Mouse (Mus musculus) embryonic facial prominence, embryonic 15.5 days (tissue): ENCODE measurements around the gene Capns1. TPM values are rescaled to one million over a fixed set of nuclear protein-coding genes. Genes with fewer than 3 reads are reported as not detected.

Experiments used
- polyA plus RNA-seq: library from polyadenylated mRNA; unstranded; fragments of >200 nt; fragmentation: Nextera tagmentation; extraction: Ambion mirVana; gene quantifications from 2 replicates; pipeline ENCODE4 v1.2.1, GENCODE M21; 2015

Capns1 gene
- polyA plus RNA-seq, 1 experiment from 2014 or later: 111 TPM

Other genes starting within 250 kb of the Capns1 start
- 9.1 and 11.4 TPM in 2 replicates for gene Zfp74, start 244.7 kb downstream of the Capns1 start, polyA plus RNA-seq
- 18.4 and 22.6 TPM in 2 replicates for gene Zfp568, start 214.9 kb downstream of the Capns1 start, polyA plus RNA-seq
- 5.3 and 6.7 TPM in 2 replicates for gene Zfp14, start 147.4 kb downstream of the Capns1 start, polyA plus RNA-seq
- 7.9 and 8.3 TPM in 2 replicates for gene Zfp82, start 125.9 kb downstream of the Capns1 start, polyA plus RNA-seq
- 0.73 and 1.9 TPM in 2 replicates for gene Gm26920, start 108.4 kb downstream of the Capns1 start, polyA plus RNA-seq
- gene Zfp566, start 108.3 kb downstream of the Capns1 start, polyA plus RNA-seq: 9.4 and 10.6 TPM in 2 replicates
- gene Zfp260, start 104.0 kb downstream of the Capns1 start, polyA plus RNA-seq: 120 and 122 TPM in 2 replicates
- gene Zfp382, start 76.9 kb downstream of the Capns1 start, polyA plus RNA-seq: 14.6 and 15.4 TPM in 2 replicates
- 13.6 and 17.7 TPM in 2 replicates for gene Zfp146, start 29.1 kb downstream of the Capns1 start, polyA plus RNA-seq
- gene Cox7a1, start 14.7 kb downstream of the Capns1 start, polyA plus RNA-seq: 6.4 and 6.5 TPM in 2 replicates
- 155 and 160 TPM in 2 replicates for gene Polr2i, start 33.1 kb upstream of the Capns1 start, polyA plus RNA-seq
- 172 and 177 TPM in 2 replicates for gene Tbcb, start 33.5 kb upstream of the Capns1 start, polyA plus RNA-seq
- 0.31 and 0.39 TPM in 2 replicates for gene Ovol3, start 36.9 kb upstream of the Capns1 start, polyA plus RNA-seq
- 0.34 and 0.49 TPM in 2 replicates for gene Thap8, start 81.3 kb upstream of the Capns1 start, polyA plus RNA-seq
- gene Wdr62, start 81.6 kb upstream of the Capns1 start, polyA plus RNA-seq: 6.7 and 8.6 TPM in 2 replicates
- gene Clip3, start 92.9 kb upstream of the Capns1 start, polyA plus RNA-seq: 36.3 and 47.3 TPM in 2 replicates
- gene Alkbh6, start 109.9 kb upstream of the Capns1 start, polyA plus RNA-seq: 84.9 and 92.8 TPM in 2 replicates
- 30.5 and 36.9 TPM in 2 replicates for gene Syne4, start 116.0 kb upstream of the Capns1 start, polyA plus RNA-seq
- 0.60 and 1.9 TPM in 2 replicates for gene E130208F15Rik, start 122.9 kb upstream of the Capns1 start, polyA plus RNA-seq
- 17.9 and 18.8 TPM in 2 replicates for gene Sdhaf1, start 125.1 kb upstream of the Capns1 start, polyA plus RNA-seq
- 5.7 and 6.6 TPM in 2 replicates for gene Lrfn3, start 164.0 kb upstream of the Capns1 start, polyA plus RNA-seq
- 95.4 and 103 TPM in 2 replicates for gene Tyrobp, start 214.9 kb upstream of the Capns1 start, polyA plus RNA-seq
- gene Hcst, start 221.0 kb upstream of the Capns1 start, polyA plus RNA-seq: 2.2 and 2.4 TPM in 2 replicates
- 1.7 and 1.8 TPM in 2 replicates for gene Nfkbid, start 222.9 kb upstream of the Capns1 start, polyA plus RNA-seq
- gene Aplp1, start 246.7 kb upstream of the Capns1 start, polyA plus RNA-seq: 52.0 and 61.3 TPM in 2 replicates